Mouse (Mus musculus): ENCODE measurements around the gene Ptprd. TPM values are rescaled to one million over a fixed set of nuclear protein-coding genes. Genes with fewer than 3 reads are reported as not detected.

The Ptprd gene
- polyA plus RNA-seq, 1 experiment from 2014 or later: 5.6 TPM

- Histone ChIP-seq H3K27me3 (ENCODE audit: control insufficient read depth, insufficient read depth, low read length) (no peaks in the 10 kb centered on the region), H3K27ac (replicated peaks) (no peak overlapping the region), H3K4me1 (replicated peaks; ENCODE audit: control insufficient read depth, insufficient read depth) (no peaks in the 10 kb centered on the region), H3K9ac (ENCODE audit: low read length) (no peak overlapping the region), H3K36me3 (ENCODE audit: control insufficient read depth, insufficient read depth, low read length) (no peaks in the 10 kb centered on the region), H3K9me3 (ENCODE audit: control insufficient read depth, low read length) (no peaks in the 10 kb centered on the region), H3K4me3 (ENCODE audit: low read depth, low read length) (no peak overlapping the region), H3K4me2 (replicated peaks; ENCODE audit: low read depth) (no peak overlapping the region)
- TF ChIP-seq CTCF (IDR thresholded peaks at IDR 0.05; ENCODE audit: low read depth) (no peak), EP300 (optimal IDR thresholded peaks at IDR 0.05) (no peak)
- ATAC-seq (ENCODE audit: low FRiP score, low TSS enrichment): no peak
- WGBS: 65% methylated on average over 7 of the region's 7 CpGs
- DNase-seq (ENCODE audit: low spot score): no peak
Observed at GRCm38 (mm10) chr4:77640022-77640421, 571.7 kb downstream of the Ptprd start.

GRCm38 (mm10) chr4:77613129-77613528 lies 598.6 kb downstream of the Ptprd start:
- no peak for ATAC-seq (ENCODE audit: low FRiP score, low TSS enrichment)
- H3K4me2 ChIP-seq (replicated peaks; ENCODE audit: low read depth): no peak overlapping the region
- WGBS: 90% methylated on average over 1 of the region's 1 CpGs

GRCm38 (mm10) chr4:77586624-77587023 lies 625.1 kb downstream of the Ptprd start:
- H3K9ac ChIP-seq (ENCODE audit: low read length): no peak overlapping the region

More at GRCm38 (mm10) chr4:77613129-77613528, 598.6 kb downstream of the Ptprd start:
- Histone ChIP-seq H3K9ac (ENCODE audit: low read length) (no peak overlapping the region), H3K4me3 (ENCODE audit: low read depth, low read length) (no peak overlapping the region), H3K27me3 (ENCODE audit: control insufficient read depth, insufficient read depth, low read length) (no peaks in the 10 kb centered on the region), H3K4me1 (replicated peaks; ENCODE audit: control insufficient read depth, insufficient read depth) (no peaks in the 10 kb centered on the region), H3K9me3 (ENCODE audit: control insufficient read depth, low read length) (no peaks in the 10 kb centered on the region), H3K36me3 (ENCODE audit: control insufficient read depth, insufficient read depth, low read length) (no peaks in the 10 kb centered on the region), H3K27ac (replicated peaks) (no peak overlapping the region)
- TF ChIP-seq CTCF (IDR thresholded peaks at IDR 0.05; ENCODE audit: low read depth): no peak
- no peak for TF ChIP-seq EP300 (optimal IDR thresholded peaks at IDR 0.05)
- no peak for DNase-seq (ENCODE audit: low spot score)

GRCm38 (mm10) chr4:77586222-77586621 lies 625.5 kb downstream of the Ptprd start:
- WGBS: 65% methylated on average over 1 of the region's 1 CpGs
- no peaks in the 10 kb centered on the region for H3K27me3 ChIP-seq (ENCODE audit: control insufficient read depth, insufficient read depth, low read length)
- no peak overlapping the region for H3K27ac ChIP-seq (replicated peaks)
- TF ChIP-seq CTCF (IDR thresholded peaks at IDR 0.05; ENCODE audit: low read depth) (no peak), EP300 (optimal IDR thresholded peaks at IDR 0.05) (no peak)
- H3K4me2 ChIP-seq (replicated peaks; ENCODE audit: low read depth): no peak overlapping the region
- no peaks in the 10 kb centered on the region for H3K9me3 ChIP-seq (ENCODE audit: control insufficient read depth, low read length)
- no peak overlapping the region for H3K9ac ChIP-seq (ENCODE audit: low read length)
- H3K4me1 ChIP-seq (replicated peaks; ENCODE audit: control insufficient read depth, insufficient read depth): no peaks in the 10 kb centered on the region
- no peaks in the 10 kb centered on the region for H3K36me3 ChIP-seq (ENCODE audit: control insufficient read depth, insufficient read depth, low read length)
- no peak for ATAC-seq (ENCODE audit: low FRiP score, low TSS enrichment)
- H3K4me3 ChIP-seq (ENCODE audit: low read depth, low read length): no peak overlapping the region
- no peak for DNase-seq (ENCODE audit: low spot score)

More at GRCm38 (mm10) chr4:77586624-77587023, 625.1 kb downstream of the Ptprd start:
- Histone ChIP-seq H3K4me3 (ENCODE audit: low read depth, low read length) (no peak overlapping the region), H3K36me3 (ENCODE audit: control insufficient read depth, insufficient read depth, low read length) (no peaks in the 10 kb centered on the region), H3K4me2 (replicated peaks; ENCODE audit: low read depth) (no peak overlapping the region), H3K27ac (replicated peaks) (no peak overlapping the region), H3K9me3 (ENCODE audit: control insufficient read depth, low read length) (no peaks in the 10 kb centered on the region), H3K27me3 (ENCODE audit: control insufficient read depth, insufficient read depth, low read length) (no peaks in the 10 kb centered on the region), H3K4me1 (replicated peaks; ENCODE audit: control insufficient read depth, insufficient read depth) (no peaks in the 10 kb centered on the region)
- WGBS: 50% methylated on average over 1 of the region's 1 CpGs
- DNase-seq (ENCODE audit: low spot score) (no peak), ATAC-seq (ENCODE audit: low FRiP score, low TSS enrichment) (no peak)
- no peak for TF ChIP-seq EP300 (optimal IDR thresholded peaks at IDR 0.05)

DNA sequence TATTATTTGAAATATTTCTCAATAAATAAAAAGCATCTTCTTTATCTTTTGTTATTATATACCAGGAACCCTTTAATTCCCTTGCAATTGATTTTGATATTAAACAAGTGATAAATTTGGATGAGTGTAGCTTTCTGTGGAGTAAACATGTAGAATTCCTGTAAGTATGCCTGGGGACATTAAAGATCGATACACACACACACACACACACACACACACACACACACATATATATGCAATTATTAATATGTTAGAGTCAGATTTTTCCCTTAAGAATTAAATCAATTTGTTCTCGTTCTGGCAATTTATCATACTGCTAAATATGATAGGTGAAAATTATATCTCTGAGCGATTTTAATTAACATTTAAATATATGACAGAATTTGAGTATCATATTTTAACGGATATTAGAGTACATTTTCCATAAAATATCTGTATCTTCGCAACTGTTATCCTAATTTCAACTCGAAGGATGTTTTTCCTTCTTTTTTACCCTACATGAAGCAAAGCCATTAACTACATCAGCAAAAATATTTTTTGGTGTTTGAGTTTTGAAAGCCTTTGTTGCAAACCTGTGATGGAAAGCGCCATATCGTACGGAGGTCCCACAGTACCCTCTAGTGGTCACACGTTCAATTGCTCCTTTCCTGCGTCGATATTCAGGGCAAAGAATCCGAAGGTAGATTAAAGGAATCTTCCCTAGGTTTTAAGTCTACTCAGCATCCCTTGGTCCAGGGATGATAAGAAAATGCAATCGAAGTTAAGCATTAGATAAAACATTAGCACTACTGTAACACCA lies 653.2 kb downstream of the Ptprd start:
- Histone ChIP-seq H3K4me3 (ENCODE audit: low read depth, low read length) (no peak overlapping the region), H3K27ac (replicated peaks) (no peak overlapping the region), H3K4me1 (replicated peaks; ENCODE audit: control insufficient read depth, insufficient read depth) (no peaks in the 10 kb centered on the region), H3K4me2 (replicated peaks; ENCODE audit: low read depth) (no peak overlapping the region), H3K27me3 (ENCODE audit: control insufficient read depth, insufficient read depth, low read length) (no peaks in the 10 kb centered on the region), H3K36me3 (ENCODE audit: control insufficient read depth, insufficient read depth, low read length) (no peaks in the 10 kb centered on the region), H3K9me3 (ENCODE audit: control insufficient read depth, low read length) (no peaks in the 10 kb centered on the region), H3K9ac (ENCODE audit: low read length) (no peak overlapping the region)
- TF ChIP-seq EP300 (optimal IDR thresholded peaks at IDR 0.05): no peak
- peak; percentile 88 for TF ChIP-seq CTCF (IDR thresholded peaks at IDR 0.05; ENCODE audit: low read depth)
- ATAC-seq (ENCODE audit: low FRiP score, low TSS enrichment) (no peak), DNase-seq (ENCODE audit: low spot score) (peak; percentile 26)
- WGBS: 19% methylated on average over 14 of the region's 14 CpGs

GRCm38 (mm10) chr4:77555841-77556240 lies 655.9 kb downstream of the Ptprd start:
- 54% methylated on average over 4 of the region's 4 CpGs for WGBS
- ATAC-seq (ENCODE audit: low FRiP score, low TSS enrichment): no peak
- Histone ChIP-seq H3K36me3 (ENCODE audit: control insufficient read depth, insufficient read depth, low read length) (no peaks in the 10 kb centered on the region), H3K9ac (ENCODE audit: low read length) (no peak overlapping the region), H3K4me2 (replicated peaks; ENCODE audit: low read depth) (no peak overlapping the region), H3K27ac (replicated peaks) (no peak overlapping the region), H3K4me1 (replicated peaks; ENCODE audit: control insufficient read depth, insufficient read depth) (no peaks in the 10 kb centered on the region), H3K4me3 (ENCODE audit: low read depth, low read length) (no peak overlapping the region), H3K27me3 (ENCODE audit: control insufficient read depth, insufficient read depth, low read length) (no peaks in the 10 kb centered on the region), H3K9me3 (ENCODE audit: control insufficient read depth, low read length) (no peaks in the 10 kb centered on the region)
- TF ChIP-seq EP300 (optimal IDR thresholded peaks at IDR 0.05) (no peak), CTCF (IDR thresholded peaks at IDR 0.05; ENCODE audit: low read depth) (no peak)
- DNase-seq (ENCODE audit: low spot score): no peak

Data from stomach, postnatal 0 days (tissue).